Mouse (Mus musculus) lung, postnatal 0 days (tissue): ENCODE results near the gene Trim15. TPM values are rescaled to one million over a fixed set of nuclear protein-coding genes. Genes with fewer than 3 reads are reported as not detected.

Experiments used
- ATAC-seq: fragments of 200-750 bp; cut with Nextera tagmentation; 2 replicates; pipeline ENCODE4 v1.8.0; 2017; ENCODE audit warnings: moderate library complexity
- DNase-seq: peaks from one replicate; pipeline ENCODE4 v3.0.0-alpha.2; 2016; ENCODE audit warnings: low spot score
- H3K27ac ChIP-seq: fragments of 300-500 bp; sonication (generic); 2 replicates; pipeline ENCODE4 v1.5.1; 2014; ENCODE audit warnings: antibody characterized with exemption, mild to moderate bottlenecking, low read length, mixed read lengths
- H3K27me3 ChIP-seq: fragments of 300-500 bp; sonication (generic); replicated peaks from 2 replicates; pipeline ENCODE4 v1.6.1; 2014; ENCODE audit warnings: low read length, mixed read lengths; ENCODE audit not compliant: insufficient read depth
- H3K36me3 ChIP-seq: fragments of 300-500 bp; sonication (generic); 2 replicates; pipeline ENCODE4 v1.6.1; 2014; ENCODE audit warnings: low read length, mixed read lengths; ENCODE audit not compliant: insufficient read depth
- H3K4me1 ChIP-seq: fragments of 300-500 bp; sonication (generic); 2 replicates; pipeline ENCODE4 v1.6.1; 2014; ENCODE audit warnings: antibody characterized with exemption, low read depth, low read length, mixed read lengths; ENCODE audit not compliant: insufficient read depth
- H3K4me2 ChIP-seq: fragments of 300-500 bp; sonication (generic); replicated peaks from 2 replicates; pipeline ENCODE4 v1.6.1; 2014; ENCODE audit warnings: low read depth, mild to moderate bottlenecking, low read length, moderate library complexity, mixed read lengths
- H3K4me3 ChIP-seq: fragments of 300-500 bp; sonication (generic); 2 replicates; pipeline ENCODE4 v1.5.1; 2014; ENCODE audit warnings: low read depth, low read length
- H3K9ac ChIP-seq: fragments of 300-500 bp; sonication (generic); replicated peaks from 2 replicates; pipeline ENCODE4 v1.6.1; 2014; ENCODE audit warnings: low read depth, mild to moderate bottlenecking
- H3K9me3 ChIP-seq: fragments of 300-500 bp; sonication (generic); 2 replicates; pipeline ENCODE4 v1.6.1; 2016; ENCODE audit warnings: low read length, mixed read lengths
- CTCF ChIP-seq: IDR thresholded peaks from 2 replicates; pipeline ENCODE4 v1.5.1; 2016; ENCODE audit warnings: antibody characterized with exemption, mild to moderate bottlenecking
- EP300 ChIP-seq: IDR thresholded peaks from 2 replicates; pipeline ENCODE4 v1.6.1; 2016; ENCODE audit warnings: antibody characterized with exemption, mild to moderate bottlenecking, control low read depth
- WGBS: fragments of 180-500 bp; shearing (Covaris S2); extraction: QIAGEN DNeasy Blood & Tissue Kit; methylation state at CpG from one replicate; pipeline ENCODE4 v1.1.7; 2014; 5-methylcytosine and 5-hydroxymethylcytosine counted together
- polyA plus RNA-seq: library from polyadenylated mRNA; unstranded; fragments of >200 nt; fragmentation: Nextera tagmentation; extraction: Ambion mirVana; gene quantifications from 2 replicates; pipeline ENCODE4 v1.2.1, GENCODE M21; 2015

Trim15 gene
- polyA plus RNA-seq = 0.10 and 0.14 TPM in 2 replicates

DNA sequence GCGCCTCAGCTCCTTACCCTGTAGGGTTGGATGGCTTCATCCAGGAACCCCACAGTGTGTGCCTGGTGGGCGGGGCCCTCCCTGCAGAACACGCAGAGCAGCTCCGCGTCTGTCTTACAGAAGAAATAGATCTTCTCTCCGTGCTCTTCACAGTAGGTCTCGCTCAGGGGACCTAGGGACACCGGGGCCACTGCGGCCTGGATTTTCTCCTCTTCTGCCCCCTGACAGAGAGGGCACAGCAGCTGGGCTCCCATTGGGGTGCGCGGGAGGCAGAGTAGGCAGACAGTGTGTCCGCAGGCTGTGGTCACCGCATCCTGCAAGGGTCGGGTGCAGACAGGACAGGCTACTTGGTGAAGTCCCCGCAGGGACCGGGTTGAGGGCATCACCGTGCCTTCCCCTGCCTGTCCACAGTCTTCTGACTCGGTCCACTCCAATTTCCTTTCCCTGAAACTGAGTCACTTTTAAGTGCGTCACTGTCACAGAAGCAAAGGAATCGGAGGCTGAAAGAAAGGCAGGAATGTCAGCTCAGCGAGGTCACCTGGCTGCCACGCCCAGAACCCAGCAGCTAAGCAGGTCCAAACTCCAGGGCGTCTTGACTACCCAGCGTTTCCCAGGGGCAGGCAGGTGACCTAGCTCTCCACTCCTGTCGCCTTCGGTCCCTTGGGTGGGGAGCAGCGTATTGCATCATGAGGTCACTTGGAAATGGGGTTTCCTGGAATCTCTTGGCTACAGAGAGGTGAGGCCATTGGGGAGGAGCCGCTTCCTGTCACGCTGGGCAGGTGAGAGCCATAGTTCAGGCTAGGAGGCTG lies at the start of gene Trim15:
Trim15 (minus strand) TSS at position 492 of the 809 bp plus-strand sequence.
- H3K4me1 ChIP-seq = 0 out of 2 replicates have a peak, but pooled peaks cover 2% of the 10 kb centered on the region
- peak; percentile 62 for DNase-seq
- H3K27ac ChIP-seq = no peak within 1 kb of the TSS
- peak; percentile 81 for ATAC-seq
- no peaks in the 10 kb centered on the region for H3K36me3 ChIP-seq
- TF ChIP-seq EP300 (no peak), CTCF (no peak)
- 9% methylated on average over 27 of the region's 29 CpGs for WGBS
- peaks cover 10% of the 10 kb centered on the region; the same call in 1 of the 2 replicates for H3K27me3 ChIP-seq
- no peak within 1 kb of the TSS for H3K4me3 ChIP-seq
- no peaks in the 10 kb centered on the region for H3K9me3 ChIP-seq
- H3K4me2 ChIP-seq = peak within 1 kb of the TSS; percentile 42
- H3K9ac ChIP-seq = no peak within 1 kb of the TSS

DNA sequence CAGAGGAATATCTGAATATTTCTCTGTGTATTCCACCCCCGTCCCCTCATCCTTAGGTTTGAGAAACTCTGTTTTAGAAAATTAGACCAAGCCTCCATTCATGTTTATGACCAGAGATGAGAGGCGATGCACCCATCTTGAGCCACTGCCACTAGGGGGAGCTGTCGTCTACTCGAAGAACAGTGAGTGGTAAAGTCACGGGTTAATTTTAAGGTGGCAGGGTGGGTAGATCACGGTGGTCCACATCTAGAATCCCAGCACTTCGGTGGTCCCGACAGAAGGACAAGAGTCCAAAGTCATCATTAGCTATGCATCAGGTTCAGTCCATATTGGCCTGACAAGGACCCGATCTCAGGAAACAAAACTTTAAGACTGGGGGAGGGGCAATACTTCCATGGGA lies 48.1 kb upstream of the Trim15 start:
- Histone ChIP-seq H3K4me1 (no peaks in the 10 kb centered on the region), H3K4me3 (no peak overlapping the region), H3K27me3 (no peaks in the 10 kb centered on the region), H3K9me3 (no peaks in the 10 kb centered on the region), H3K36me3 (no peaks in the 10 kb centered on the region), H3K27ac (no peak overlapping the region), H3K4me2 (no peak overlapping the region), H3K9ac (no peak overlapping the region)
- no peak for TF ChIP-seq EP300
- TF ChIP-seq CTCF = peak; percentile 90
- no peak for ATAC-seq
- WGBS = 12% methylated on average over 9 of the region's 9 CpGs
- DNase-seq = peak; percentile 61

DNA sequence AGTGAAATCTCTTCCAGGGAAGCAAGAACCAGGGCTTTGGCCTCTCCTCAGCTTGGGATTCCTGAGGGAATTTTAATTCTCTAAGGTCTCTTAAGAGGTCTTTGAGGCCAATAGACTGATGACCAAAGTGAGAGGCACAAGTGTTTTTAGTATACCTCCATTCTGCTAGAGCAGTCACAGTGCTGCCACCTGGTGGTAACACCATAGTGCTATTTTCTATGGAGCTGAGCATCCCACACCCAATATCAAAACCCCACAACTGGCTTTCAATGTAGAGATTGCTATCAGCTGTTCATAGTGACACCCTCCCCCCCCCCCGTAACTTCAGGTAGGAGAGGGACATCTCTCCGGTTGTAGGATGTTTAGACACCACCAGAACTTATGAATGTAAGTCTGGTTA lies 47.1 kb upstream of the Trim15 start:
- 9% methylated on average over 2 of the region's 2 CpGs for WGBS
- H3K4me3 ChIP-seq = no peak overlapping the region
- DNase-seq = peak; percentile 87
- H3K9ac ChIP-seq = no peak overlapping the region
- H3K4me2 ChIP-seq = no peak overlapping the region
- no peak overlapping the region for H3K27ac ChIP-seq
- TF ChIP-seq EP300 = no peak
- peak; percentile 84 for TF ChIP-seq CTCF
- no peak for ATAC-seq
- H3K27me3 ChIP-seq = no peaks in the 10 kb centered on the region
- H3K9me3 ChIP-seq = no peaks in the 10 kb centered on the region
- no peaks in the 10 kb centered on the region for H3K36me3 ChIP-seq
- H3K4me1 ChIP-seq = no peaks in the 10 kb centered on the region

DNA sequence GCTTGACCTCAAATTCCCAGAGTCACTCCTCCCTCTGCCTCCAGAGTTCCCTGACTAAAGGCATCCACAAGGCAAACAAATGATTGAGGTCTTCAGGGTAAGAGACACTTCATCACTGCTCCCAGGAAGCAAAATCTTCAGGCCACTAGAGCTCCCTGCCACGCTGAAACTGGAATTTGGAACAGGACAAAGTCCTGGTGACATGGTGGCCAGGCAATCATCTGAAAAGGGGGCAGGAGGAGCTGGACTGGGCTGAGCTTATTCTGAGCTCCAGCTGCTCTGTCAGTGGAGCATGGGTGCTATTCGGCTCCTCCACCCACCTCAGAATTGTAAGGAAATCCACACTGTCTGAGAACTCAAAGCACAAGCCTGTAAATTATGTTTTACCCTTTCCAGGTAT lies 45.0 kb upstream of the Trim15 start:
- 52% methylated on average over 2 of the region's 2 CpGs for WGBS

DNA sequence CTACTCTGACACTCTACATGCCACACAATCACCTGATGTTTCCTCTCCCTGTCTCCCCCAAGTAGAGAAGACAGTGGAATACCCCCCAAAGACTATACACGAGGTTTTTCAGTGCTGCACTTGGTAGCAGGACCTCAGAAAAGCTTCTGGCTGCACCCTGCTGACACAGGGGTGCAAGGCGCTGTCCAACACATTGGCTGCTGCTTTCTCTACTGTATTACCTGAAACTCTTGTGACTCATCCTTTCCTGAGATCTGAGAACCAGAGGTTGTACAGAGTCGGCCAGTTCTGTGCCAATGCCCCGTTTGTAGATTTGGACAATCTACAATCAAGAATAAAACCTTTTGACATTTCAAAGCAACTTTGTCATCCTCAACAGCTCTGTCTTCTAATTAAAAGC lies 42.8 kb upstream of the Trim15 start:
- no peak overlapping the region for H3K4me3 ChIP-seq
- no peak overlapping the region for H3K27ac ChIP-seq
- 42% methylated on average over 4 of the region's 4 CpGs for WGBS
- no peak for TF ChIP-seq EP300
- no peak for TF ChIP-seq CTCF
- no peaks in the 10 kb centered on the region for H3K36me3 ChIP-seq
- H3K9me3 ChIP-seq = no peaks in the 10 kb centered on the region
- H3K27me3 ChIP-seq = no peaks in the 10 kb centered on the region
- no peaks in the 10 kb centered on the region for H3K4me1 ChIP-seq
- ATAC-seq = no peak
- DNase-seq = no peak
- H3K9ac ChIP-seq = no peak overlapping the region
- no peak overlapping the region for H3K4me2 ChIP-seq

More for the DNA sequence above, 45.0 kb upstream of the Trim15 start:
- no peaks in the 10 kb centered on the region for H3K27me3 ChIP-seq
- no peak overlapping the region for H3K4me2 ChIP-seq
- no peak for DNase-seq
- H3K4me3 ChIP-seq = no peak overlapping the region
- no peaks in the 10 kb centered on the region for H3K36me3 ChIP-seq
- no peak overlapping the region for H3K9ac ChIP-seq
- no peak for TF ChIP-seq CTCF
- no peak for TF ChIP-seq EP300
- H3K4me1 ChIP-seq = no peaks in the 10 kb centered on the region
- no peak overlapping the region for H3K27ac ChIP-seq
- no peak for ATAC-seq
- no peaks in the 10 kb centered on the region for H3K9me3 ChIP-seq

DNA sequence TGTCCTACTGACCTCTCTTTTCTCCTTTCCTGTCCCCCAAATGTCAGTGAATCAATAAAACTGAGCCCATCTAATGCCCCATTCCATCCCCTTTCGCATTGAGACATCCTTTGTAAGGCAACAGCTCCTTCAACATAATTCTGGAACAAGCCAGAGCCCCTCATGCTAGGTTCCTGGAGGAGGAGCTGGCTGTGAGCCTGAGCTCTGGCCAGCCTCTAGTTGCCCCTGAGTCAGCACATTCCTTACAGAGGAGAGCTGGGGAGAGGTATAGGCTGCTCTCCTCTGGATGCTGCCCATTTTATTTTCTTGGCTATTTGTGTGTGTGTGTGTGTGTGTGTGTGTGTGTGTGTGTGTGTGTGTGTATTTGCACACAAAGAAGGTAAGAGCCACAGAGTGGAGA lies 41.2 kb upstream of the Trim15 start:
- no peak for TF ChIP-seq EP300
- no peak for TF ChIP-seq CTCF
- no peak; the same call in 1 of the 2 replicates for ATAC-seq
- 26% methylated on average over 1 of the region's 1 CpGs for WGBS

More for the DNA sequence above, 41.2 kb upstream of the Trim15 start:
- H3K27me3 ChIP-seq = no peaks in the 10 kb centered on the region
- no peaks in the 10 kb centered on the region for H3K4me1 ChIP-seq
- no peak overlapping the region for H3K4me3 ChIP-seq
- no peak overlapping the region for H3K9ac ChIP-seq
- no peak overlapping the region for H3K27ac ChIP-seq
- no peaks in the 10 kb centered on the region for H3K36me3 ChIP-seq
- no peaks in the 10 kb centered on the region for H3K9me3 ChIP-seq
- H3K4me2 ChIP-seq = no peak overlapping the region
- peak; percentile 20 for DNase-seq
